Mouse (Mus musculus) ES-Bruce4 (cell line): ENCODE measurements at regions not wholly inside any gene's neighbourhood (a gene's known extent, or its start where the extent isn't known, plus 50 kb on each side); places are given as distances from the start of the nearest gene placed in this dataset.

ENCODE experiments used
- CTCF ChIP-seq: IDR thresholded peaks from one replicate; pipeline ENCODE4 v1.8.1; 2011; ENCODE audit warnings: low read depth, low read length
- EP300 ChIP-seq: IDR thresholded peaks from 2 replicates; pipeline ENCODE4 v1.6.1; 2011; ENCODE audit warnings: low read depth, low read length; ENCODE audit not compliant: insufficient read depth
- POLR2A ChIP-seq: IDR thresholded peaks from one replicate; pipeline ENCODE4 v1.8.1; 2011; ENCODE audit warnings: low read length; ENCODE audit not compliant: insufficient read depth

GRCm38 (mm10) chr17:66259697-66260096 is 136.4 kb downstream of the Ddx11 start:
- TF ChIP-seq CTCF (no peak), POLR2A (no peak), EP300 (no peak)
